Mouse (Mus musculus): ENCODE measurements at regions not wholly inside any gene's neighbourhood (a gene's known extent, or its start where the extent isn't known, plus 50 kb on each side); places are given as distances from the start of the nearest gene placed in this dataset.

DNA sequence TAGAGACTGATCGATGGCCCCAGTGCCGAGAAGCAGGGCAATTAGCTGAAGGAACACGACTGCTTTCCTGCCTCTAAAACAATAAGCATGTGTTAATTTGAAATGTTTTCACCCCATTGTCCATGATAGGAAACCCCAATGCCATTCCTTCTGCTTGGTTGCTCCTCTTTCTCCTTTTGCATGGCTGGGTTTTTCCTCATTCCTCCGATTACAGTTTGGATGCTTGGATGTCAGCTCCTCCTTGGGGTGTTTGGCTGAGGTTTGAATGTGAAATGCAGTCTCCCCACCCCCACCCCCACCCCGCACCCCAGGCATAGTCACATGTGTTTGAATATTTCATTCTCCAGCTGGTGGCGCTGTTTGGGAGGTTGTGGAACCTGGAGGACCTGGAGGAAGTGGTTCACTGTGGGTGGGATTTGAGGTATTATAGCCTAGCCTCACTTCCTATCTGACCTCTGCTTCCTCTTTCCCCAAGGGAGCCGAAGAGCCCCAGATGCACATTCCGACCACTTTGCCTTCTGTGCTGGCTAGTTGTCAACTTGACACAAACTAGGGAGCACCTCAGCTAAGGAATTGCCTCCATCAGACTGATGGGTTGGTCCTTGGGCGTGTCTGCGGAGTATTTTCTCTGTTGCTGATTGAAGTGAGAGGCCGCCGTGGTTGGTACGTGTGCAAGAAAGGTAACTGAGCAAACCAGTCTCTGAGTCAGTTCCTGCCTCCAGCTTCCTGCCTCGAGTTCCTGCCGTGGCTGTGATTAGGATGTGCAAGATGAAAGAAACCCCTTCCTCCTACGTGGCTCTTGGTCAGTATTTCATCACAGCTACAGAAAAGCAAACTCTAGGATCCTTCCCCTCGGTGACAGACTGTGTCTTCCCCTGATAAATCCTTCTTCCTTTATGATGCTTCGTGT lies 128.6 kb upstream of the Grik3 start:
- Histone ChIP-seq H3K4me1 (ENCODE audit: control insufficient read depth, insufficient read depth, low read length) (no peaks in the 10 kb centered on the region), H3K4me3 (ENCODE audit: insufficient read depth, low read depth, low read length) (no peak overlapping the region), H3K27ac (replicated peaks; ENCODE audit: insufficient read depth, low read depth, low read length) (no peak overlapping the region), H3K79me2 (ENCODE audit: control insufficient read depth, insufficient read depth, low read length) (no peaks in the 10 kb centered on the region), H3K36me3 (ENCODE audit: control insufficient read depth, insufficient read depth, low read length) (no peaks in the 10 kb centered on the region), H3K27me3 (ENCODE audit: control insufficient read depth, insufficient read depth, low read length) (no peaks in the 10 kb centered on the region), H3K9ac (ENCODE audit: low read depth, low read length) (no peak overlapping the region)
- TF ChIP-seq CTCF (IDR thresholded peaks at IDR 0.05; ENCODE audit: low read depth, low read length) (no peak), POLR2A (IDR thresholded peaks at IDR 0.05; ENCODE audit: extremely low read depth, insufficient read depth, low read length) (no peak)
- WGBS: 61% methylated on average over 18 of the region's 18 CpGs
- DNase-seq (ENCODE audit: extremely low read depth, low read depth, low spot score): no peak

DNA sequence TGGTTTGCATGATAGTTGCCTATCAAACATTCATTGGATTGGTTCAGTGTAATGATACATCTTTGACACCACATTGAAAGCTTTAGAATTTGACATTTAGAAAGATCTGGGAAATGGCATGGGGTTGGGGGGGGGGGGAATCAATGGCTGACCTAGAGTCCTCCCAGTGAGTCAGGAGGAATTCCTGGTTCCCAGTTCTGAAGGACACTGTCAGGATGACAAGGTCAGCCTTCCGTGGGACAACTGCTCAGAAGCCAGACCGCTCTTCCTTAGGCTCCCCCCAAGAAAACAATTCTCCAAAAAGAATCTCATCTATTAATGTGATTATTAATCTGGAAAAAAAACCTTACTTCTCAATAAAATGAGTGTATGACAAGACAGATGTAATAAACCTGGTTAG lies 132.1 kb upstream of the Grik3 start:
- no peaks in the 10 kb centered on the region for H3K79me2 ChIP-seq (ENCODE audit: control insufficient read depth, insufficient read depth, low read length)
- no peak for DNase-seq (ENCODE audit: extremely low read depth, low read depth, low spot score)
- 88% methylated on average over 2 of the region's 2 CpGs for WGBS
- no peak overlapping the region for H3K4me3 ChIP-seq (ENCODE audit: insufficient read depth, low read depth, low read length)
- no peak overlapping the region for H3K9ac ChIP-seq (ENCODE audit: low read depth, low read length)
- H3K36me3 ChIP-seq (ENCODE audit: control insufficient read depth, insufficient read depth, low read length): no peaks in the 10 kb centered on the region
- no peaks in the 10 kb centered on the region for H3K27me3 ChIP-seq (ENCODE audit: control insufficient read depth, insufficient read depth, low read length)
- H3K4me1 ChIP-seq (ENCODE audit: control insufficient read depth, insufficient read depth, low read length): no peaks in the 10 kb centered on the region
- TF ChIP-seq CTCF (IDR thresholded peaks at IDR 0.05; ENCODE audit: low read depth, low read length) (no peak), POLR2A (IDR thresholded peaks at IDR 0.05; ENCODE audit: extremely low read depth, insufficient read depth, low read length) (no peak)
- no peak overlapping the region for H3K27ac ChIP-seq (replicated peaks; ENCODE audit: insufficient read depth, low read depth, low read length)

DNA sequence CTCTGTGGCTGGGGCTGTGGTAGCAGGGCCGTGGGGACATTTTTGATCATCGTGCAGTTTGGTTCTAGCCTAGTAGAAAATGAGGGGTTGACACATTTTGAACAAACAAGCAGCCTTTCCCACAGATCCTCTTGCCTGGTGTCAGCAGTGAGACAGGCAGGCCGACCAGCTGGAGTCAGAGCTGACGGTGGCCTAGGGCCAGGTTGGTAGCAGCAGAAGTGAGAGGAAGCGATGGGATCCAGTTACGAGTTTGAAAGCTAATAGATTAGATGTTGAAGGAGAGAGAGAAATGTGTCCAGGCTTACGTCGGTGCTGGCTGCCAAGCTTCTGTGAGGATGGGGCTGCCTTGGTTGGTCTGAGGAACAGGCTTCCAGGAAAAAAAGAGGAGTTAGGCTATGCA lies 134.1 kb upstream of the Grik3 start:
- Histone ChIP-seq H3K36me3 (ENCODE audit: control insufficient read depth, insufficient read depth, low read length) (no peaks in the 10 kb centered on the region), H3K27ac (replicated peaks; ENCODE audit: insufficient read depth, low read depth, low read length) (no peak overlapping the region), H3K27me3 (ENCODE audit: control insufficient read depth, insufficient read depth, low read length) (no peaks in the 10 kb centered on the region), H3K4me3 (ENCODE audit: insufficient read depth, low read depth, low read length) (no peak overlapping the region), H3K4me1 (ENCODE audit: control insufficient read depth, insufficient read depth, low read length) (no peaks in the 10 kb centered on the region), H3K79me2 (ENCODE audit: control insufficient read depth, insufficient read depth, low read length) (no peaks in the 10 kb centered on the region), H3K9ac (ENCODE audit: low read depth, low read length) (no peak overlapping the region)
- TF ChIP-seq CTCF (IDR thresholded peaks at IDR 0.05; ENCODE audit: low read depth, low read length): no peak
- TF ChIP-seq POLR2A (IDR thresholded peaks at IDR 0.05; ENCODE audit: extremely low read depth, insufficient read depth, low read length): no peak
- no peak for DNase-seq (ENCODE audit: extremely low read depth, low read depth, low spot score)
- 42% methylated on average over 8 of the region's 8 CpGs for WGBS

DNA sequence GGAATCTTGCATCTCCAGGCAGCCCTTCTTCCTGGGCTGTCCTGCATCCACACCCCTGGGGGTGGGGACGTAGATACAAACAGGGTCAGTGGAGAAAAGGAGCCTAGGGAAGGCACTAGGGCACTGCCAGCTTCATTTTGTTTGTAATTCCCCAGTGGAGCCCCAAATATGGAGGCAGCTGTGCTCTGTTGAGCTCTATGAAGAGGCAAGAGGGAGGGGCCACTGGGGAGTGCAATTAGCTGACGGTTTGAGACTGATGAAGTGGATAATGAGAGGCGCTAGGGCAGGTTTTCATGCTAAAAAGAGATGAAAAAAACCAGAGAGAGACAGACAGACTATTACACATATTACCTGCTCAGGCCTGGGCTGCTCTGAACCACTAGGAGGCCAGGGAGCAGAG lies 135.8 kb upstream of the Grik3 start:
- DNase-seq (ENCODE audit: extremely low read depth, low read depth, low spot score): no peak
- Histone ChIP-seq H3K9ac (ENCODE audit: low read depth, low read length) (no peak overlapping the region), H3K79me2 (ENCODE audit: control insufficient read depth, insufficient read depth, low read length) (no peaks in the 10 kb centered on the region), H3K4me3 (ENCODE audit: insufficient read depth, low read depth, low read length) (no peak overlapping the region), H3K4me1 (ENCODE audit: control insufficient read depth, insufficient read depth, low read length) (no peaks in the 10 kb centered on the region), H3K36me3 (ENCODE audit: control insufficient read depth, insufficient read depth, low read length) (no peaks in the 10 kb centered on the region), H3K27ac (replicated peaks; ENCODE audit: insufficient read depth, low read depth, low read length) (no peak overlapping the region), H3K27me3 (ENCODE audit: control insufficient read depth, insufficient read depth, low read length) (no peaks in the 10 kb centered on the region)
- 53% methylated on average over 3 of the region's 3 CpGs for WGBS
- TF ChIP-seq POLR2A (IDR thresholded peaks at IDR 0.05; ENCODE audit: extremely low read depth, insufficient read depth, low read length): no peak
- no peak for TF ChIP-seq CTCF (IDR thresholded peaks at IDR 0.05; ENCODE audit: low read depth, low read length)

DNA sequence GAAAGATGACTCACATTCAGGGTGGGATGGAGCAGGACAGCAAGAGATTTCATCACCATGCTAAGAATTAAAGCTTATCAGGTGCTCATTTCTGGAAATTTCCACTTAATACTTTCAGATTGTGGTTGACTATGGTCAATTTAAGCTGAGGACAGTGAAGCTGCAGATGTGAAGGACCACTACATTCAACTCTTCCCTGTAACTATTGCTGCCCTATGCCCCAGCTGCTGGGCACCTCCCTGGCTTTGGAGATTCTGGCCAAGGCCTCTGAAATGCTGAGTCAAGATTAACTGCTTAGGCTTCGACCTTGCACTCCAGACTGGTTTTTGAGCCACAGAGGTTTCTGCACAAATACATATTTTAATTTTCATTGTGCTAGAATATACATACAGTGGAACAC lies 140.4 kb upstream of the Grik3 start:
- WGBS: 68% methylated on average over 1 of the region's 1 CpGs

DNA sequence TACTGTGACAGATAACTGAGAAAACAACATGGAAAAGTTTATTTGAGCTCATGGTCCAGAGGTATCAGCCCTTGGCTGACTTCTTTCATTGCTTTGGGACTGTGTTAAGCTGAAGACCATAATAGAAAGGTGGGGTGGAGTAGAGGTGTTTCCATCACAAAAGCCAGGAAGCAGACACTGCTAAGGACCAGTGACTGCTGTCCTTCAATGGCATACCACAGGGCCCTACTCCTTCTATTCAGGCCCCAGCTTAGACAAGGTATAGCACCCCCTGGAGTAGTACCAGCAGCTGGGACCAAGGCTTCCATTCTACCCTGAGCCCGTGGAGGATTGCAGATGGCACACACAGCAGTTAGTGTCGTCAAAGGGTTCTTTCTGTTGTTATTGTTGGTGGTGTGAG lies 151.4 kb upstream of the Grik3 start:
- Histone ChIP-seq H3K79me2 (ENCODE audit: control insufficient read depth, insufficient read depth, low read length) (no peaks in the 10 kb centered on the region), H3K4me1 (ENCODE audit: control insufficient read depth, insufficient read depth, low read length) (no peaks in the 10 kb centered on the region), H3K9ac (ENCODE audit: low read depth, low read length) (no peak overlapping the region), H3K36me3 (ENCODE audit: control insufficient read depth, insufficient read depth, low read length) (no peaks in the 10 kb centered on the region), H3K4me3 (ENCODE audit: insufficient read depth, low read depth, low read length) (no peak overlapping the region), H3K27ac (replicated peaks; ENCODE audit: insufficient read depth, low read depth, low read length) (no peak overlapping the region), H3K27me3 (ENCODE audit: control insufficient read depth, insufficient read depth, low read length) (peaks cover 2% of the 10 kb centered on the region; the same call in 1 of the 2 replicates)
- no peak for TF ChIP-seq CTCF (IDR thresholded peaks at IDR 0.05; ENCODE audit: low read depth, low read length)
- TF ChIP-seq POLR2A (IDR thresholded peaks at IDR 0.05; ENCODE audit: extremely low read depth, insufficient read depth, low read length): no peak
- WGBS: 51% methylated on average over 2 of the region's 2 CpGs
- no peak for DNase-seq (ENCODE audit: extremely low read depth, low read depth, low spot score)

More for the DNA sequence above, 140.4 kb upstream of the Grik3 start:
- DNase-seq (ENCODE audit: extremely low read depth, low read depth, low spot score): no peak
- Histone ChIP-seq H3K4me1 (ENCODE audit: control insufficient read depth, insufficient read depth, low read length) (no peaks in the 10 kb centered on the region), H3K36me3 (ENCODE audit: control insufficient read depth, insufficient read depth, low read length) (no peaks in the 10 kb centered on the region), H3K27me3 (ENCODE audit: control insufficient read depth, insufficient read depth, low read length) (0 out of 2 replicates have a peak, but pooled peaks cover 3% of the 10 kb centered on the region), H3K9ac (ENCODE audit: low read depth, low read length) (no peak overlapping the region), H3K27ac (replicated peaks; ENCODE audit: insufficient read depth, low read depth, low read length) (no peak overlapping the region), H3K79me2 (ENCODE audit: control insufficient read depth, insufficient read depth, low read length) (no peaks in the 10 kb centered on the region), H3K4me3 (ENCODE audit: insufficient read depth, low read depth, low read length) (no peak overlapping the region)
- TF ChIP-seq POLR2A (IDR thresholded peaks at IDR 0.05; ENCODE audit: extremely low read depth, insufficient read depth, low read length): no peak
- TF ChIP-seq CTCF (IDR thresholded peaks at IDR 0.05; ENCODE audit: low read depth, low read length): no peak
